Mouse (Mus musculus) ES-E14 (cell line): ENCODE measurements around the gene Nepro.

Source experiments
- CHD2 ChIP-seq: IDR thresholded peaks from 2 replicates; pipeline ENCODE4 v1.6.1; 2014; ENCODE audit warnings: mild to moderate bottlenecking, low read depth, low read length, inconsistent platforms
- ZC3H11A ChIP-seq: IDR thresholded peaks from 2 replicates; pipeline ENCODE4 v1.6.1; 2012; ENCODE audit warnings: low read depth, mild to moderate bottlenecking, inconsistent platforms, low read length, borderline replicate concordance
- ZNF384 ChIP-seq: IDR thresholded peaks from 2 replicates; pipeline ENCODE4 v1.6.1; 2012; ENCODE audit warnings: low read depth, low read length, inconsistent platforms

DNA sequence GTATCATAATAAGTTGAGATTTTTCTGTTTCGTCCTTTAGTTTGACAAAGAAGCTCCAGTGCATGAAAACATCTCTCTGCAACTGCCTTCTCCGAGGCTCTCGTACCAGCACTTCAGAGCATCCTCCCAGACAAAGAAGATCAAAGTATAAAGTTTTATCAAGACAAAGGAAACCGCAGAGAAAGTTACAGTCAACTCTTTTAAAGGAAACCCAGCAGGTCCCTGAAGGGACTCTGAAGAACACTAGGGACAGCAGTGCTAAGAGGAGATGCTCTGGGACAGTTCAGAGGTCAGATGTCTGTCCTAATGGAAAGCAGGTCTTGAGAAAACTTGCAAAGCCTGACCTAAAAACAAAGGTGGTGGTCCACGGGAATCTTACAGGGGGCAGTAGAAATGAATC, 11.6 kb downstream of the Nepro start:
- TF ChIP-seq ZNF384 (no peak), CHD2 (no peak), ZC3H11A (no peak)
